Mouse (Mus musculus) midbrain, postnatal 0 days (tissue): ENCODE measurements around the gene Parp6. TPM values are rescaled to one million over a fixed set of nuclear protein-coding genes. Genes with fewer than 3 reads are reported as not detected.
A peak's percentile ranks its signal among the peaks of the same experiment; 100 is the strongest.

Source experiments
- ATAC-seq: fragments of 200-750 bp; cut with Nextera tagmentation; 2 replicates; pipeline ENCODE4 v1.8.0; 2017; ENCODE audit warnings: moderate number of reproducible peaks, mild to moderate bottlenecking, moderate TSS enrichment, moderate library complexity; ENCODE audit not compliant: low FRiP score
- DNase-seq: peaks from one replicate; pipeline ENCODE4 v3.0.0-alpha.2; 2015; ENCODE audit warnings: low spot score
- H3K27ac ChIP-seq: fragments of 300-500 bp; sonication (generic); 2 replicates; pipeline ENCODE4 v1.5.1; 2014; ENCODE audit warnings: low read depth, mild to moderate bottlenecking, low read length, mixed read lengths
- H3K27me3 ChIP-seq: fragments of 300-500 bp; sonication (generic); 2 replicates; pipeline ENCODE4 v1.6.1; 2014; ENCODE audit warnings: low read length, control low read depth, mixed read lengths; ENCODE audit not compliant: insufficient read depth
- H3K36me3 ChIP-seq: fragments of 300-500 bp; sonication (generic); 2 replicates; pipeline ENCODE4 v1.6.1; 2014; ENCODE audit warnings: low read length, control low read depth, mixed read lengths; ENCODE audit not compliant: insufficient read depth
- H3K4me1 ChIP-seq: fragments of 300-500 bp; sonication (generic); 2 replicates; pipeline ENCODE4 v1.6.1; 2014; ENCODE audit warnings: mild to moderate bottlenecking, control low read depth, antibody characterized with exemption, low read length, mixed read lengths; ENCODE audit not compliant: insufficient read depth
- H3K4me2 ChIP-seq: fragments of 300-500 bp; sonication (generic); 2 replicates; pipeline ENCODE4 v1.6.1; 2014; ENCODE audit warnings: low read depth, mild to moderate bottlenecking, low read length, mixed read lengths; ENCODE audit not compliant: poor library complexity, severe bottlenecking
- H3K4me3 ChIP-seq: fragments of 300-500 bp; sonication (generic); 2 replicates; pipeline ENCODE4 v1.5.1; 2014; ENCODE audit warnings: low read depth, mild to moderate bottlenecking, low read length, moderate library complexity
- H3K9ac ChIP-seq: fragments of 300-500 bp; sonication (generic); replicated peaks from 2 replicates; pipeline ENCODE4 v1.6.1; 2014; ENCODE audit warnings: mild to moderate bottlenecking, low read length, moderate library complexity, mixed read lengths; ENCODE audit not compliant: poor library complexity, severe bottlenecking
- H3K9me3 ChIP-seq: fragments of 300-500 bp; sonication (generic); 2 replicates; pipeline ENCODE4 v1.6.1; 2016; ENCODE audit warnings: low read length, control low read depth
- CTCF ChIP-seq: IDR thresholded peaks from 2 replicates; pipeline ENCODE4 v1.5.1; 2016; ENCODE audit warnings: antibody characterized with exemption, mild to moderate bottlenecking
- WGBS: fragments of 180-500 bp; shearing (Covaris S2); extraction: QIAGEN DNeasy Blood & Tissue Kit; methylation state at CpG from one replicate; pipeline ENCODE4 v1.1.7; 2014; 5-methylcytosine and 5-hydroxymethylcytosine counted together
- polyA plus RNA-seq: library from polyadenylated mRNA; unstranded; fragments of >200 nt; fragmentation: Nextera tagmentation; extraction: Ambion mirVana; gene quantifications from 2 replicates; pipeline ENCODE4 v1.2.1, GENCODE M21; 2015
- total RNA-seq: library from RNA; depleted of rRNA; stranded (reverse); fragments of >200 nt; gene quantifications from 2 replicates; pipeline ENCODE4 v1.2.3, GENCODE M21; 2014

Gene Parp6
- total and polyA plus RNA-seq, 2 experiments from 2014 or later: 136 to 170 TPM

- TF ChIP-seq CTCF: no peak
- H3K4me2 ChIP-seq: no peak overlapping the region
- peaks cover 62% of the 10 kb centered on the region for H3K36me3 ChIP-seq
- WGBS: 87% methylated on average over 6 of the region's 6 CpGs
- ATAC-seq (no peak), DNase-seq (no peak)
- no peak overlapping the region for H3K27ac ChIP-seq
- no peaks in the 10 kb centered on the region for H3K9me3 ChIP-seq
- H3K9ac ChIP-seq: no peak overlapping the region
- no peaks in the 10 kb centered on the region for H3K27me3 ChIP-seq
- no peaks in the 10 kb centered on the region for H3K4me1 ChIP-seq
- no peak overlapping the region for H3K4me3 ChIP-seq
Measured at GRCm38 (mm10) chr9:59667904-59668303, 50.8 kb downstream of the Parp6 start.

- Histone ChIP-seq H3K27ac (no peak overlapping the region), H3K4me3 (no peak overlapping the region), H3K9ac (no peak overlapping the region), H3K36me3 (peaks cover 68% of the 10 kb centered on the region), H3K27me3 (no peaks in the 10 kb centered on the region), H3K9me3 (no peaks in the 10 kb centered on the region), H3K4me2 (no peak overlapping the region), H3K4me1 (no peaks in the 10 kb centered on the region)
- WGBS: 73% methylated on average over 7 of the region's 7 CpGs
- ATAC-seq (no peak), DNase-seq (no peak)
- no peak for TF ChIP-seq CTCF
Measured at GRCm38 (mm10) chr9:59668473-59668872, 51.4 kb downstream of the Parp6 start.

- no peak for DNase-seq
- Histone ChIP-seq H3K4me1 (no peaks in the 10 kb centered on the region), H3K36me3 (peaks cover 72% of the 10 kb centered on the region), H3K4me3 (no peak overlapping the region), H3K9me3 (no peaks in the 10 kb centered on the region), H3K27ac (no peak overlapping the region), H3K9ac (no peak overlapping the region), H3K27me3 (no peaks in the 10 kb centered on the region), H3K4me2 (no peak overlapping the region)
- TF ChIP-seq CTCF: peak; percentile 56
- WGBS: 76% methylated on average over 4 of the region's 4 CpGs
- ATAC-seq: no peak
Measured at GRCm38 (mm10) chr9:59669172-59669571, 52.1 kb downstream of the Parp6 start.

GRCm38 (mm10) chr9:59672195-59672894 is 55.3 kb downstream of the Parp6 start:
- no peak for TF ChIP-seq CTCF
- Histone ChIP-seq H3K36me3 (peaks cover 84% of the 10 kb centered on the region), H3K27ac (no peak overlapping the region), H3K4me2 (no peak overlapping the region), H3K4me3 (no peak overlapping the region), H3K27me3 (no peaks in the 10 kb centered on the region), H3K9ac (no peak overlapping the region), H3K9me3 (no peaks in the 10 kb centered on the region), H3K4me1 (no peaks in the 10 kb centered on the region)
- WGBS: 86% methylated on average over 12 of the region's 12 CpGs
- ATAC-seq: no peak
- no peak for DNase-seq

- no peaks in the 10 kb centered on the region for H3K9me3 ChIP-seq
- no peak for ATAC-seq
- H3K9ac ChIP-seq: no peak overlapping the region
- DNase-seq: no peak
- peaks cover 75% of the 10 kb centered on the region for H3K36me3 ChIP-seq
- H3K4me3 ChIP-seq: no peak overlapping the region
- no peaks in the 10 kb centered on the region for H3K4me1 ChIP-seq
- TF ChIP-seq CTCF: no peak
- H3K4me2 ChIP-seq: no peak overlapping the region
- no peak overlapping the region for H3K27ac ChIP-seq
- WGBS: 72% methylated on average over 2 of the region's 2 CpGs
- no peaks in the 10 kb centered on the region for H3K27me3 ChIP-seq
Measured at GRCm38 (mm10) chr9:59673427-59673826, 56.3 kb downstream of the Parp6 start.

- no peaks in the 10 kb centered on the region for H3K27me3 ChIP-seq
- H3K9ac ChIP-seq: no peak overlapping the region
- H3K4me1 ChIP-seq: peaks cover 4% of the 10 kb centered on the region; the same call in 1 of the 2 replicates
- no peak overlapping the region for H3K4me2 ChIP-seq
- ATAC-seq (no peak), DNase-seq (no peak)
- no peak overlapping the region for H3K4me3 ChIP-seq
- no peak for TF ChIP-seq CTCF
- H3K9me3 ChIP-seq: no peaks in the 10 kb centered on the region
- H3K36me3 ChIP-seq: peaks cover 60% of the 10 kb centered on the region
- WGBS: 85% methylated on average over 14 of the region's 14 CpGs
- no peak overlapping the region for H3K27ac ChIP-seq
Measured at GRCm38 (mm10) chr9:59675598-59675997, 58.5 kb downstream of the Parp6 start.
